Mouse (Mus musculus): Measurements from ENCODE around the gene Prc1.
"Not testable (repeated sequence)": the region's sequence is repeated elsewhere in the genome, so short reads cannot be mapped to it uniquely, and the experiment has no call there.

Gene Prc1

DNA sequence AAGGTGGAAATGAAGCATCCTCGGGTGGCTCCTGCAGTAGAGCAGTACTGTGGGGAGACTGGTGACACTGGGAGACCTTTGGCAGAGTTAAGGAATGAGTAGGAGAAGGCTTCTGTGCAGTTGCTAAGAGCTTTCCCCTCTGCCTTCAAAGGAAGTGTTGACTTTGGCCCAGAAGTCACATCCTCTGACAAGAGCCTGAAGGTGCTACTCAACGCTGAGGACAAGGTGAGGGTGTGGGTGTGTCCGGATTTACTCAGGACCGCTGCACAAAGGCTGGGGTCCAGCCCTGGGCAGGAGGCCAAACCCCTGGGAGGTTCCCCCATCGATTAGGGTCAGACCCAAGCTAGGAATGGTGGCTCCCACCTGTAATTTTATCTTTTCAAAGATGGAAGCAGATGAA is 9.9 kb upstream of the Prc1 start:
- DNase-seq (ENCODE audit: low read depth in 2 of 2, low spot score in 2 of 2): no peak

DNA sequence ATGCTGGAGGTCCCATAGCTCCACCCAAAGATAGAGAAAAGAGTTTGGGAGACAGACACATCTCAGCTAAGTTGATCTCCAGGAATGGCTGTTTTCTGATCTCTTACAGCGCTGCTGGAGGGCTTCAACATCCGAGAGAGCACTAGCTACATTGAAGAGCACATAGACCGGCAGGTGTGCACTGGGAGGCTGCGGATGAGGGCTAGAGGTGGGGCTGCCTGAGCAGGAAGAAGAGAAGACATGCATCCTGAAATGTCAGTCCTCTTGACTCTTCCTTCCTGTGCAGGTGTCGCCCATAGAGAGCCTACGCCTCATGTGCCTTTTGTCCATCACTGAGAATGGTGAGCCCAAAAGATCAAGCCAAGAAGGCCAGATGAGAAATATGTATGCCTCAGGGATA is 8.5 kb upstream of the Prc1 start:
- DNase-seq (ENCODE audit: low read depth in 2 of 2, low spot score in 2 of 2): no peak

DNA sequence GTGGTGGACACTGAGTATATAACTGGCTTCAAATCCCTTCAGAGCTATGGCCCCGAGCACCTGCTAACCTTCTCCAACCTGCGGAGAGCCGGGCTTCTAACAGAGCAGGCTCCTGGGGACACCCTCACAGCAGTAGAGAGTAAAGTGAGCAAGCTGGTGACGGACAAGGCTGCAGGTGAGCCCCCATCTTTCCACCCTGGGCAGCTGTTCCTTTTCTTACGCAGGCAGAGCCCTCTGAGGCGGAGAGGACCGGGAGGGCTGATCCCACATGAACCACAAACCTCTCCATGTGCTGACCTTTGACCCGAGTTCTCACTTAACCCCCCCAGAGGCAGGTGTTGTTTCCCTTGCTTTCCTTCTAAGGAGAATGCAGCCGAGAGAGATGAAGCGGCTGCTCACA is 6.5 kb upstream of the Prc1 start:
- no peak for DNase-seq (ENCODE audit: low read depth in 2 of 2, low spot score in 2 of 2)

- DNase-seq (ENCODE audit: low read depth in 2 of 2, low spot score in 2 of 2): no peak
These were observed 756 bp downstream of the Prc1 start for GRCm38 (mm10) chr7:80294764-80295648.

DNA sequence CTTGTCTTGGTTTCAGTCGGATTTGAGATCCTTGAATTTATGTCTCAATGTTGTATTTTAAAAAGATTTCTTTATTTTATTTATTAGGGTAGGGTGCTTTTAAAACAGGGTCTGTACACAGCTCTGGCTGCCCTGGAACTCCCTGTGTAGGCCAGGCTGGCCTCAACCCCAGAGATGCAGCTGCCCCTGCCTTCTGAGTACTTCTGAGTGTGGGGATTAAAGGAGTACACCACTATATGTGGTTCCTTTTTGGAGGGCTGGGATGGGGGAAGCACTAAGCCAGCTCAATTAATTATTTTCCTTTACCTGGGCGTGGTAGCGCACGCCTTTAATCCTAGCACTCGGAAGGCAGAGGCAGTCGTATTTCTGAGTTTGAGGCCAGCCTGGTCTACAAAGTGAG is 2.2 kb downstream of the Prc1 start:
- no peak for DNase-seq (ENCODE audit: low read depth in 2 of 2, low spot score in 2 of 2)

DNA sequence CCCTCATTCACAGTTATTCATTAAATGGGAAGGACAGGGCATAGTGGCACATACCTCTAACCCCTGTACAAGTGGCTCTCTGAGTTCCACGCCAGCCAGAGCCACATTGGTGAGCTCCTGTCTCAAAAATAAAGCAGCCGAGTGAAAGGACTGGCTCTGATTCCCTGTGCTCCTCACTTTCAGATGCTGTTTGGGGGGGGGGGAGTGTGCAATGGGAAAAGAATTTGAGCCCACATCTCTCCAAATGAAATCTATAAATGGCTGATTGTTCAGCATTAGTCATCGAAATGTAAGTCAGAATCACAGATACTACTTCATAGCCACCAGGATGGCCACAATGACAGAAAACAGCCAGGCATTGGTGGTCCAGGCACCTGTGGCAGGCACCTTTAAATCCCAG is 2.8 kb downstream of the Prc1 start:
- no peak for DNase-seq (ENCODE audit: low read depth in 2 of 2, low spot score in 2 of 2)

GRCm38 (mm10) chr7:80298754-80299153 is 4.5 kb downstream of the Prc1 start:
- DNase-seq (ENCODE audit: low read depth in 2 of 2, low spot score in 2 of 2): no peak

DNA sequence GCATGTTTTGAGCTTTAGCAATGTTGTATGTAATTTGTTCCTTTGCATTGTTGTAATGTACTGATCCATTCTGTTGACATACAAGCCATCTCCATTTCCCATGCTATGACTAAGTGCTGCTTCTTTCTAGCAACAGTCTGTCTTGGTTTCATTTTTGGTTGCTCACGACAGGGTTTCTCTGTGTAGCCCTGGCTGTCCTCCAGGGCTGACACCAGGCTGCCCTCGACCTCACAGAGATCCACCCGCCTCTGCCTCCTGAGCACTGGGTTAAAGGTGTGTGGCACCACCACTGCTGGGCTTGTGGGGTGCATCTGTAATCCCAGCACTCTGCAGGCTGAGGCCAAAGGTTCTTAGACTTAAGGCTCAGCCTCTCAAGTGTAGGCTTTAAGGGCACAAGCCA is 5.3 kb downstream of the Prc1 start:
- no peak for DNase-seq (ENCODE audit: low read depth in 2 of 2, low spot score in 2 of 2)

- DNase-seq (ENCODE audit: low read depth in 2 of 2, low spot score in 2 of 2): no peak
These were observed 7.3 kb downstream of the Prc1 start for GRCm38 (mm10) chr7:80301522-80301921.

DNA sequence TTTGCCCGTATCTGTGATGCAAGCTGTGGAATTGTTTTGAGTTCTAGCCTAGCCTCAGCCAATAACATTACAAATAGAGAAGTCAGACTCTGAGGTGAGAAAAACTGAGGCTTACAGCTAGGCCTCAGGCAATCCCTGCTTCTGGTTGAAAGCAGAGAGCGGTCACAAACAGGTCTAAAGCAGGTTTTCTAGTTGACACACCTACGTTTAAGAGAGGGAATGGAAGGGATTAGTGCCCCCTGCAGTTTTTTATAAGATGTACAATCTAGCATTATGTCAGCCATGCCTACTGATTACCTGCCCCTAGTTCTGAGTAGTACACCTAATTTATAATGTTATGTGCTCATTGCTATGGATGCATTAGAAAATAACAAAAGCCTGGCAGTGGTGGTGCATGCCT is 13.5 kb downstream of the Prc1 start:
- no peak for DNase-seq (ENCODE audit: low read depth in 2 of 2, low spot score in 2 of 2)

DNA sequence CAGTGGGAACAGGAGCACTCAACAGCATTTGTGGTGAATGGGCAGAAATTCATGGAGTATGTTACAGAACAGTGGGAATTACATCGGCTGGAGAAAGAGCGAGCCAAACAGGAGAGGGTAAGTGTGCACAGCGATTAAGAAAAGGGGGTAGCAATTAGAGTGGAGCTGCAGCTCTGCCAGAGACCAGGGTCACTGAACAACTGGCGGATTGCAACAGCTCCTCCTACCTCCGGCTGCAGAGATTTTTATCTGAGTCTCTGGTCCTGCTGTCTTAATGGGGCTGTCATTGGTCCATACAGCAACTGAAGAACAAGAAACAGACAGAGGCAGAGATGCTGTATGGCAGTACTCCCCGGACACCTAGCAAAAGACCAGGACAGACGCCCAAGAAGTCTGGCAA is 16.5 kb downstream of the Prc1 start:
- DNase-seq (ENCODE audit: low read depth in 2 of 2, low spot score in 2 of 2): no peak

GRCm38 (mm10) chr7:80315733-80316132 is 21.5 kb downstream of the Prc1 start:
- DNase-seq (ENCODE audit: low read depth in 2 of 2, low spot score in 2 of 2): no peak

GRCm38 (mm10) chr7:80317439-80318115 is 23.3 kb downstream of the Prc1 start:
- no peak for DNase-seq (ENCODE audit: low read depth in 2 of 2, low spot score in 2 of 2)

DNA sequence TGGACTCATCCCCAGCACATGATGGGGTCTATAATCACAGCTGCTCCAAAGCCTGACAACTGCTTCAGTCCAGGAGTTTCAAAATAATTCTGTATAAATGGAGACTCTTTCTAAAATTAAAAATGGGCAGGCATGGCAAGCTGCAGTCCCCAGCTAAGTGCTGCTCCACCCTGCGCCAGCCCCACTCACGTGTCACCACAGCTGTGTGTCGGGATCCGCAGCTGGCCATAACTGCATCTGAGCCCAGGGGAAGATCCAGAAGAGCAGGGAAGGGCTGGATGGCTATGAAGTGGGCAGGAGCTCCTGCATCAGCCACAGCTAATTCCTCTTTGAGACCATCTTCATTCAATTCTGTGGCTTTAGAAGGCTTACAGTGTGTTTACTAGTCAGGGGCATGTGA is 24.4 kb downstream of the Prc1 start:
- DNase-seq (ENCODE audit: low read depth in 2 of 2, low spot score in 2 of 2): no peak

DNA sequence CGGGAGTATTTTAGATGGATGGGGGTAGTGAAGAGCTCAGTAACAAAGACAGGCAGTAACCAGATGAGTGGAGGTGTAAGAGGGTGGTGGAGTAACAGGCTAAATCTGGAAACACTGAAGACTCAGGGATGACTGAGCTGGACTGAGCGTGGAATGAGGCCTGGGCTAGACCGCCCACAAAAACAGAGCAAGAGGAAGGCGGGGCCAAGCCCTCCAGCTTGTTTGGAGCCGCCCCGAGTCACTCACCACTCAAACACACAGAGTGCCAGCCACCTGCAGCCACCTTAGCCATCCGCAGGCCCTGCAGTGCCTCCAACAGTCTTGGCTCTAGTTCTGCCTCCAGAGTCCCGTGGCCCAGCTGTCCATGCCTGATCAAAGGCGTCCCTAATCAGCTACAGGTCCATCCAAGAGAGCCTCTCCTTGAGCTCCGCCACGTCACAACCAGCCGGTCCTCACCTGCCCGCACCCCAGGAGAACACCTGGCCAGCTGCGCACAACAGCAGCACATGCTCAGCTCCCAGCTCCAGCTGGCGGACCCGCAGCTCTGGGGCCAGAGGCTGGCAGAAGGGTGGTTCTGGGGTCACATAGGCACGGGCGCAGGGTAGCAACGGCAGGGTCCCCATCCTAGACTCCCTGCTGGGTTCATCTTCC is 25.7 kb downstream of the Prc1 start:
- DNase-seq (ENCODE audit: low read depth in 2 of 2, low spot score in 2 of 2): no peak

DNA sequence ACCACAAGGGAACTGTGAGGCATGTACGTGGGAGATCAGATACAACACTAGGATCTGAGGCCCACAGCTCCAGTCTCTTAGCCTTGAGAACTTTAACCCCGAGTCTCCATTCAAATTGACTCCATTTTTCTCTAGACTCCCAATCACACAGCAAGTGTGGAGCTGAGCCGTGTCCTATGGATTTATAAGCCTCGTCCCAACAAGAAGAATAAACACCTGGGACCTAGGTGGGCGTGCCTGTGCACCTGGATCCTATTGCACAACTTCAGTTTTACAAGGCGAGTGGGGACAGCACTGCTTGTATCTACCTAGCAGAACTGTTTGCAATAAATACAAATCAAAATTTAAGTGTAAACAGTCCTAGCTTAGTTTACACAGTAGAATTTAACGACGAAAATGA is 29.1 kb downstream of the Prc1 start:
- DNase-seq (ENCODE audit: low read depth in 2 of 2, low spot score in 2 of 2): no peak

GRCm38 (mm10) chr7:80324043-80324815 is 30.0 kb downstream of the Prc1 start, which contains the start of gene Rccd1:
Rccd1 (minus strand) TSS chr7:80324454.
- peak; percentile 83 to 87 for DNase-seq (ENCODE audit: low read depth in 2 of 2, low spot score in 2 of 2)

GRCm38 (mm10) chr7:80324816-80325119 is 30.5 kb downstream of the Prc1 start:
- DNase-seq (ENCODE audit: low read depth in 2 of 2, low spot score in 2 of 2): not testable (repeated sequence)

DNA sequence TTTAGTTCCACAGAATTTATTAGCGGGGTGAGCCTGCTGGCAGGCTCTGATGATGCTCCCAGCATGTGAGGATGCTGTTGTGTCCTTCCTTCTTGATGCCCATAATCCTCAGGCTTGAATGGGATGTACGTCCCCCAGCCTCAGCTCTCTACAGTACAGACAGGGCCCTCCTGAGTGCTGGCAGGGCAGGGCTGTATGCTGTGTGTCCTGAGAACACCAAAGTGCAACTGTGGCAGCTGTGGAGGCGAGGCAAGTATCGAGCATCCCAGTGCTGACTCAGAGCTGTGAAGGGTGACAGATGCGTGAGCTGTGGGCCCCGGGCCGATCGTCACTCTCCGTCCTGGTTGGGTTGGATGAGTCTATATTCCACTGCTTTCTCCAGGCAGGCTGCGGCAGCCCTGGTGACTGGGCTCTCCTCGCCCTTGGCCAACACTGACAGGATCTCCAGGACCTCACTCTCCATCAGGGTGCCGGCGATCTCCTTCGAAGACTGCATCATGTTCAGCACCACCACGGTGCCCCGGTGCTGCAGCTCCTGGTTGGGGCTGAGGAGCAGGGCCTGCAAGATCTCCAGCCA is 31.1 kb downstream of the Prc1 start:
- no peak for DNase-seq (ENCODE audit: low read depth in 2 of 2, low spot score in 2 of 2)

GRCm38 (mm10) chr7:80326076-80326475 is 31.8 kb downstream of the Prc1 start:
- DNase-seq (ENCODE audit: low read depth in 2 of 2, low spot score in 2 of 2): no peak

- DNase-seq (ENCODE audit: low read depth in 2 of 2, low spot score in 2 of 2): no peak
These were observed 36.0 kb downstream of the Prc1 start for GRCm38 (mm10) chr7:80330278-80330677.

Data from CD8-positive naive resting alpha-beta T cell, adult 2 months (primary cell).